Mouse (Mus musculus) liver, postnatal 0 days (tissue): ENCODE measurements around the gene Cldnd2. TPM values are rescaled to one million over a fixed set of nuclear protein-coding genes. Genes with fewer than 3 reads are reported as not detected.

Source experiments
- ATAC-seq: fragments of 200-750 bp; cut with Nextera tagmentation; 2 replicates; pipeline ENCODE4 v1.8.0; 2017; ENCODE audit warnings: mild to moderate bottlenecking, moderate library complexity
- DNase-seq: peaks from one replicate; pipeline ENCODE4 v3.0.0-alpha.2; 2016
- H3K27ac ChIP-seq: fragments of 300-500 bp; sonication (generic); 2 replicates; pipeline ENCODE4 v1.5.1; 2014; ENCODE audit warnings: antibody characterized with exemption, moderate library complexity, mild to moderate bottlenecking, low read depth
- H3K27me3 ChIP-seq: fragments of 300-500 bp; sonication (generic); 2 replicates; pipeline ENCODE4 v1.6.1; 2014; ENCODE audit warnings: low read length, control low read depth, mixed read lengths; ENCODE audit not compliant: insufficient read depth
- H3K36me3 ChIP-seq: fragments of 300-500 bp; sonication (generic); replicated peaks from 2 replicates; pipeline ENCODE4 v1.6.1; 2014; ENCODE audit warnings: mild to moderate bottlenecking, control low read depth, low read length, moderate library complexity, mixed read lengths; ENCODE audit not compliant: insufficient read depth
- H3K4me1 ChIP-seq: fragments of 300-500 bp; sonication (generic); 2 replicates; pipeline ENCODE4 v1.6.1; 2014; ENCODE audit warnings: antibody characterized with exemption, mild to moderate bottlenecking, control low read depth; ENCODE audit not compliant: insufficient read depth
- H3K4me2 ChIP-seq: fragments of 300-500 bp; sonication (generic); 2 replicates; pipeline ENCODE4 v1.6.1; 2014; ENCODE audit warnings: low read depth, mild to moderate bottlenecking, low read length, moderate library complexity, mixed read lengths
- H3K4me3 ChIP-seq: fragments of 300-500 bp; sonication (generic); 2 replicates; pipeline ENCODE4 v1.5.1; 2014; ENCODE audit warnings: low read depth, low read length
- H3K9ac ChIP-seq: fragments of 300-500 bp; sonication (generic); replicated peaks from 2 replicates; pipeline ENCODE4 v1.6.1; 2014; ENCODE audit warnings: mild to moderate bottlenecking, moderate library complexity
- H3K9me3 ChIP-seq: fragments of 300-500 bp; sonication (generic); 2 replicates; pipeline ENCODE4 v1.6.1; 2016; ENCODE audit warnings: mild to moderate bottlenecking, control low read depth, low read length, mixed read lengths
- CTCF ChIP-seq: sonication (generic); IDR thresholded peaks from 2 replicates; pipeline ENCODE4 v1.5.1; 2016; ENCODE audit warnings: antibody characterized with exemption, low read depth
- EP300 ChIP-seq: IDR thresholded peaks from 2 replicates; pipeline ENCODE4 v1.6.1; 2016; ENCODE audit warnings: antibody characterized with exemption, low read depth, mild to moderate bottlenecking
- WGBS: fragments of 180-500 bp; shearing (Covaris S2); extraction: QIAGEN DNeasy Blood & Tissue Kit; methylation state at CpG from one replicate; pipeline ENCODE4 v1.1.7; 2014; ENCODE audit not compliant: insufficient replicate concordance; 5-methylcytosine and 5-hydroxymethylcytosine counted together
- polyA plus RNA-seq: library from polyadenylated mRNA; unstranded; fragments of >200 nt; fragmentation: Nextera tagmentation; extraction: Ambion mirVana; gene quantifications from 2 replicates; pipeline ENCODE4 v1.2.1, GENCODE M21; 2015

The Cldnd2 gene
- polyA plus RNA-seq, 1 experiment from 2014 or later = not detected

GRCm38 (mm10) chr7:43464864-43465343 is 24.3 kb downstream of the Cldnd2 start:
- WGBS = 11% methylated on average over 35 of the region's 35 CpGs
- peaks cover 16% of the 10 kb centered on the region for H3K4me1 ChIP-seq
- DNase-seq (peak; percentile 33), ATAC-seq (no peak)
- no peak overlapping the region for H3K27ac ChIP-seq
- no peaks in the 10 kb centered on the region for H3K9me3 ChIP-seq
- H3K4me2 ChIP-seq = peak overlapping the region; percentile 93
- no peak for TF ChIP-seq EP300
- peak; percentile 56; the same call in 1 of the 2 replicates for TF ChIP-seq CTCF
- H3K27me3 ChIP-seq = no peaks in the 10 kb centered on the region
- no peaks in the 10 kb centered on the region for H3K36me3 ChIP-seq
- H3K9ac ChIP-seq = peak overlapping the region; percentile 48
- peak overlapping the region; percentile 60 for H3K4me3 ChIP-seq

DNA sequence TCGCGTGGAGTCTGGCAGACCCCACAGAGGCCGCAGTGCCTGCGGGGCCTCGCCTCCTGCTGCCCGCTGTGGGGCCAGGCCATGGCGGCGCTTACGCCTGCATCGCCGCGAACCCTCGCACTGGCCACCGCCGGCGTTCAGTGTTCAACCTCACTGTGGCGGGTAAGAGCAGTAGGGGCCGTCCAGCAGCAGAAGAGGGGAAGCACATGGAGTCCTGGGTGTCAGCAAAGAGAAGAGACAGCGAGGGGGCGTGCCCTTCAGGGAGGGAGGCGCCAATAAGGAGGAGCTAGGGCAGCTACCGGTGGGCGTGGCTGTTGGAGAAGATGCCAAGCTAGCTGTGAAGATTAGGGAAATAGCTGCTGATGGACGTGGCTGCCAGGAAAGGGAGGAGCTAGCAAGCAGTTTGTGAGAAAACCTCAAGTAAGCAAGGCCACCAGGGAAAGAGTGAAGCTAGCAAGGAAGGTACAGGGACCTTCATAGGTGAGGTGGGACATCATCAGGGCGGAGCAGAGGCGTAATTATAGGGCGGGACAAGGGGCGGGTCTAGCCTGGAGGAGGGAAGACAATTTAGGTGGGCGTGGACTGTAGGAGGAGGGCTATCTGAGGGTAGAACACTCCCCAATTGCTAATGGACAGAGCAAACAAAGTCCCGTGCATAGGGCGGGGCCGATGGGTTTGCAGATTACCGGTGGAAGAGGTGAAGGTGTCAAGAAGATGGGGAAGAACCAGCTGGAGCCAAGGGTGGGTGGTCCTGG is 24.9 kb downstream of the Cldnd2 start:
- H3K27ac ChIP-seq = peak overlapping the region; percentile 24; the same call in 1 of the 2 replicates
- ATAC-seq (peak; percentile 89), DNase-seq (peak; percentile 93)
- H3K9me3 ChIP-seq = no peaks in the 10 kb centered on the region
- under 1% methylated on average over 33 of the region's 33 CpGs for WGBS
- no peak; the same call in 1 of the 2 replicates for TF ChIP-seq CTCF
- H3K9ac ChIP-seq = peak overlapping the region; percentile 49
- no peaks in the 10 kb centered on the region for H3K36me3 ChIP-seq
- H3K4me1 ChIP-seq = peaks cover 16% of the 10 kb centered on the region
- no peaks in the 10 kb centered on the region for H3K27me3 ChIP-seq
- peak overlapping the region; percentile 93 for H3K4me2 ChIP-seq
- H3K4me3 ChIP-seq = peak overlapping the region; percentile 60

DNA sequence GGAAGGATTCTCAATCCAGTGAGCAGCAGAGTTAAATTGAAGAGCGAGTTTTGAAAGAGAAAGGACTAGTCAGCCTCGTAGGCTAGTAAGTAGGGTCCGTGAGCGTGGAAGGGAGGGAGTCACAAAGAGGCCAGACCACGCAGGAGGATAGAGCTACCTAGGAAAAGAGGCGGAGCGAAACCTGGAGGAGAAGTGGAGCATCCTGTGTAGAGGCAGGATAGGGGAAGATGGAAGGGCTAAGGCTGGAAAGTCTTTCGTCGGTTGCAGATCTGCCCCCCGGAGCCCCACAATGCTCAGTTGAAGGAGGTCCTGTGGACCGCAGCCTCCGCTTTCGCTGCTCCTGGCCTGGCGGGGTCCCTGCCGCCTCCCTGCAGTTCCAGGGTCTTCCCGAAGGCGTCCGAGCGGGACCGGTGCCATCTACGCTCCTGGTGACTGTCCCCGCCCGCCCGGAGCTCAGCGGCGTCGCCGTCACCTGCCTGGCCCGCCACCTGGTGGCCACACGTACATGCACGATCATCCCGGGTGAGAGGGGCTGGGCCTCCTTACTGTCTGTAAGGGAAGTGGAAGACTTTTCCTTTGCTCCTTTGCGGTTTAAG is 25.6 kb downstream of the Cldnd2 start:
- peaks cover 16% of the 10 kb centered on the region for H3K4me1 ChIP-seq
- peak; percentile 67 for ATAC-seq
- H3K27me3 ChIP-seq = no peaks in the 10 kb centered on the region
- peak overlapping the region; percentile 93 for H3K4me2 ChIP-seq
- peak; percentile 89 for DNase-seq
- H3K9me3 ChIP-seq = no peaks in the 10 kb centered on the region
- H3K36me3 ChIP-seq = no peaks in the 10 kb centered on the region
- TF ChIP-seq EP300 = no peak
- peak; percentile 95 for TF ChIP-seq CTCF
- peak overlapping the region; percentile 24; the same call in 1 of the 2 replicates for H3K27ac ChIP-seq
- H3K9ac ChIP-seq = peak overlapping the region; percentile 49
- WGBS = under 1% methylated on average over 33 of the region's 33 CpGs
- H3K4me3 ChIP-seq = peak overlapping the region; percentile 60

- H3K27ac ChIP-seq = no peak overlapping the region
- peak; percentile 70 for DNase-seq
- H3K9ac ChIP-seq = no peak overlapping the region
- WGBS = 44% methylated on average over 8 of the region's 8 CpGs
- no peak for ATAC-seq
- no peak overlapping the region for H3K4me3 ChIP-seq
- no peaks in the 10 kb centered on the region for H3K36me3 ChIP-seq
- H3K4me2 ChIP-seq = no peak overlapping the region
- H3K9me3 ChIP-seq = no peaks in the 10 kb centered on the region
- TF ChIP-seq EP300 (no peak), CTCF (peak; percentile 72)
- peaks cover 8% of the 10 kb centered on the region for H3K27me3 ChIP-seq
- H3K4me1 ChIP-seq = peaks cover 7% of the 10 kb centered on the region; the same call in 1 of the 2 replicates
Observed at GRCm38 (mm10) chr7:43470373-43470772, 29.8 kb downstream of the Cldnd2 start.

DNA sequence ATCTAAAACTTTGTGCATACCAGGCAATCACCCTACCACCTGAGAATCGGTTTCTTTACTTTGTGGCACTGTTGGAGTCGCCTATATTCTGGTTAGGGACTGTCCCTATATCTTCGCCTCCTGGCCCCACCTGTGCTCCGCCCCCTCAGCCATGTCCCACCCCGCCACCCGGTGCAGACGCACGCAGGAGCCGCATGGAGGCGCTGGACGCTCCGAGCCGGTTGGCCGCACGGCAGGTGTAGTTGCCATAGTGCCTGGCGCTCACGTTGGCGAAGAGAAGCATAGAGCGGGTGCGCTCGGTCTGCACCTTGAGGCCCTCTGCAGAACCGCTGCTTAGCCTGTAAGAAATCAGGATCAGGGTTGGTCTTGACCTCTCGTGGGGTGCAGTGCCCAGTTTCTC is 35.1 kb downstream of the Cldnd2 start:
- DNase-seq (no peak), ATAC-seq (no peak)
- Histone ChIP-seq H3K9me3 (no peaks in the 10 kb centered on the region), H3K36me3 (no peaks in the 10 kb centered on the region), H3K27me3 (peaks cover 35% of the 10 kb centered on the region), H3K27ac (no peak overlapping the region), H3K9ac (no peak overlapping the region), H3K4me2 (no peak overlapping the region), H3K4me3 (no peak overlapping the region), H3K4me1 (no peaks in the 10 kb centered on the region)
- TF ChIP-seq CTCF = peak; percentile 27; the same call in 1 of the 2 replicates
- no peak for TF ChIP-seq EP300
- 8% methylated on average over 23 of the region's 23 CpGs for WGBS

GRCm38 (mm10) chr7:43476376-43476775 is 35.8 kb downstream of the Cldnd2 start:
- Histone ChIP-seq H3K9ac (no peak overlapping the region), H3K9me3 (no peaks in the 10 kb centered on the region), H3K27me3 (peaks cover 35% of the 10 kb centered on the region), H3K4me1 (no peaks in the 10 kb centered on the region), H3K27ac (no peak overlapping the region), H3K36me3 (no peaks in the 10 kb centered on the region), H3K4me2 (no peak overlapping the region), H3K4me3 (no peak overlapping the region)
- TF ChIP-seq CTCF (no peak), EP300 (no peak)
- DNase-seq = no peak
- 2% methylated on average over 13 of the region's 13 CpGs for WGBS
- no peak for ATAC-seq
